Mouse (Mus musculus): ENCODE measurements at regions not wholly inside any gene's neighbourhood (a gene's known extent, or its start where the extent isn't known, plus 50 kb on each side); places are given as distances from the start of the nearest gene placed in this dataset.
A peak's percentile ranks its signal among the peaks of the same experiment; 100 is the strongest.

DNA sequence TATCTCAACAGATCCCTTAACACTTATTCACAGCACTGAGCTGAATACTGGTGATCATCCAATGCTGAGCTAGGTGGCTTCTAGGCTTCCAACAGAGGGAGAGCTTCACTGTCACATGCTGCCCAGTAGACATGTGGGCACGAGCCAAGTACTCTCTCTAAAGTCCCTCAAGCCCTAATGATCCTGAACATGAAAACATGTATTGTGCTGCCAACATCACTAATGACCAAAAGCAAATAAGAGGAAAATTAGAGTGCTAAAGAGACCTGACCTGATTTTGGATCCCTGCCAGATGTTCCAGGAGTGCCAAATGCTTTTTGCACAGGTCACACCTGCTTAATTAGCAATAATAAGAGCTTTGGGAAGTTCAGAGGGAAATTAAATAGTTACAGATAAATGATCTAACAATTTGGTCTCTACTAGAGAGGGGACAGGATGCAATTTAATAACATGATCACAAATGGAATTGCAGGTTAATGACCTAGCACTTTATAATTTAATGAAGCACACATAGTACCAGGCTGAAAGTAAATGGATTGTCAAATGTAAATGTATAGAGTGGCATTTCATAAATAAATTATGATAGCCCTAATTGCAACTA is 215.6 kb upstream of the Ins1 start:
- no peak for DNase-seq (ENCODE audit: low spot score in 2 of 2)

DNA sequence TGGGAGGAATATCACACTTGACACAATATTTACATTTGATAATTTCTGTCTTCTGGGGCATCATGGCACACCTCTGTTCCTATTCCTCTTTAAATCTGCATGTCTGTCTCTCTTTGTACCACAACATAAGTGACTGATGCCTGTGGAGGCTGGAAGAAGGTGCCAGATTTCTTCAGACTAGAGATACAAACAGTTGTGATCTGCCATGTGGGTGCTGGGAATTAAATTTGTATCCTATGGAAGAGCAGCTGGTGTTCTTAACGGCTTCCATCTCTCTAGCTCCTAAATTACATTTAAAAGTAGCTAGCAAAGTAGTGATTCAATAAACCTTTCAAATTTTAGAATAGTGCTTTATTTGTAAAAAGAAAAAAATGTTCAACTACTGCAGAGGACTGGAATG is 195.3 kb upstream of the Ins1 start:
- DNase-seq (ENCODE audit: low spot score in 2 of 2) = peak; percentile 6 to 25

DNA sequence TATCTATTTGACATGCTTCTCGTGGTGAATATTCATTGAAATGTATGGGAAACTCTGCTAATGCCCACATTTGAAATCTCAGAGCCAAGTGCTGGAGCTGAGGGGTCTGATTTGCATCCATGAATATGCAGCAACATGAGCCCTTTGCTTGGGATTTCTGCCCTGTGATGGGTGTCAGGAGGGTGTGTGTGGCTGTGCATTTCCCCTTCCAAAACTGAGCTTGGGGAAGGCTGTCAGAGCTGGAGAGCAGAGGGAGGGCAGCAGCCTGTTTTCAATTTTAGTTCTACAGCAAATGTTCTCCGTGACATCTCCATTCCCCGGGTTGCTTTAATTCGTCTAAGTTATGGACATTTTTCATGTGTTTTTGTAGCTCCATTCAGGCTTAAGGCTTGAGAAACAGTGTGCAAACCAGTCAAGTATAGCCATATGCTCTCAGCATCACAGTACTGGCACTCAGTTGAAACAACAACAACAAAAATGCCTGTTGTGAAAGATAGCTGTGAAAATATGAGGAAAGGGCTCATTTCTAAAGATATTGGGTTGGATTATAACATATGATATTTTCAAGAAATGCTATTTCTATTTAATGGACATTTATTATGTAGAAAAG is 194.1 kb upstream of the Ins1 start:
- DNase-seq (ENCODE audit: low spot score in 2 of 2) = peak in 1 of 2 experiments; percentile 4

DNA sequence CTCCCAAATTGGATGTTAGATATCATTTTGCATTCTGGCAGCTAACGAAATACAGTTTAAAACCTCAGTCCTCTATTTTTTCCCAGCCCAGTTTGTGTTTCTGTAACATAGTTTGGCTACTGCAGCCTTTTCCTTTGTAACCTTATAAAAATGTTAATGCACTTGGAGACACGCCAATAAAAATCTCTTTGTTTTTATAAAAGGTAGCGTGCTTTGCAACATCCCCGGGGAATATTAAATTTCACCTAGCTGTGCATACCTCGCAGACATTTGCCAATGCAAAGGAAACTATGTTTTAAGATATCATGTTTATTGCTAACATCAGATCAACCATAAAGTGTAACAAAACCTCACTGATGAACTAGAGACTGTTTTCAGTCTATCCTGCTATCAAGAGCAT is 192.9 kb upstream of the Ins1 start:
- DNase-seq (ENCODE audit: low spot score in 2 of 2) = no peak

DNA sequence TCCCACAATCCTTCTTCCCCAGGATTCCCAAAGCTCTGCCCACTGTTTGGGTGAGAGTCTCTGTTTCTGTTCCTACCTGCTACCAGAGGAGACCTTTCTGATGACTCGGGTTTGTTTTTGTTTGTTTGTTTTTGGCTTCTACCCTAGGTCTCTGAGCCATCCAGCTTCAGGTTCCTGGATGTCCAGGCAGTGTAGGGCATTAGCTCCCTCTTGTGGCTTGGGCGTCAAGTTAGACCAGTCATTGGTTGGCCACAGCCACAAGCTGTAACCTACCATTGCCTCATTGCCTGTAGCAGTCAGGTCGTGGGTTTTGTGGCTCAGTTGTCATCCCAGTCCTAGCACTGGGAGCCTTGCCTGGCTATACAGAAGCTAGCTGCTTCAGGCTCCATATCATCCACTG is 185.1 kb upstream of the Ins1 start:
- DNase-seq (ENCODE audit: low spot score in 2 of 2) = peak in 1 of 2 experiments; percentile 2

DNA sequence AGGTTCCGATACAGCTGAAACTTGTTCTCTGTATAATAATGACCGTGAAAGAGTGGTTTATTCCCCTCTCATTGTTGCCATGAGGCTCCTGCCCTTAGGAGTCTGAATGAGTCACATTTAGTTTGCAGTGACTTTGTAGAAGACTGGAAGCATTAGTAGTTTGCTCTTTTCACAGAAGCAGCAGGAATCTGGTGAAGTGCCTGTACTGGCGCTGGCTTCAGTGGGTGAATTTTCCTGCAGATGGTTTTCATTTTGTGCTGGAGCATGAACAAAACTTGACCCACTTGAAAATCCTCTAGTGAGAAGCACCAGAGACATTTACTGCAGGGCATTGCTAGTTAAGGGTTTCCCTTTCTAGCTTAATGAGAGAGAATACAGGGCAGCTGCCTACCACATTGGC is 151.7 kb upstream of the Ins1 start:
- peak in 1 of 2 experiments; percentile 2 for DNase-seq (ENCODE audit: low spot score in 2 of 2)
